Mouse (Mus musculus) CH12.LX (cell line): Measurements from ENCODE around the gene Scd2. TPM values are rescaled to one million over a fixed set of nuclear protein-coding genes. Genes with fewer than 3 reads are reported as not detected.

Experiments
- DNase-seq: peaks from one replicate; pipeline ENCODE4 v3.0.0-alpha.2; 2013; ENCODE audit errors: extremely low read depth
- H3K27ac ChIP-seq: 2 replicates; pipeline ENCODE4 v1.5.1; 2012; ENCODE audit warnings: low read depth, mild to moderate bottlenecking, control low read depth, moderate library complexity; ENCODE audit not compliant: insufficient read depth
- H3K27me3 ChIP-seq: replicated peaks from 2 replicates; pipeline ENCODE3; 2012; ENCODE audit warnings: inconsistent platforms
- H3K36me3 ChIP-seq, 2 experiments: replicated peaks in 1 of 2; 2 replicates each; pipeline versions ENCODE3 to v1.6.1; 2012; ENCODE audit warnings: inconsistent platforms in 1 of 2, low read length in 1 of 2, mild to moderate bottlenecking in 1 of 2, mixed read lengths in 1 of 2, moderate library complexity in 1 of 2; ENCODE audit not compliant: control insufficient read depth in 1 of 2, insufficient read depth in 1 of 2
- H3K4me1 ChIP-seq, 2 experiments: 2 replicates each; pipeline ENCODE4 v1.6.1; 2012; ENCODE audit warnings: inconsistent platforms in 1 of 2, moderate library complexity in 1 of 2; ENCODE audit not compliant: insufficient read depth in 2 of 2, control insufficient read depth in 1 of 2
- H3K4me2 ChIP-seq: 2 replicates; pipeline ENCODE4 v1.6.1; 2012; ENCODE audit warnings: low read depth, mild to moderate bottlenecking, control low read depth; ENCODE audit not compliant: poor library complexity, insufficient read depth, severe bottlenecking
- H3K4me3 ChIP-seq, 3 experiments: fragments of 150-350 bp in 1 of 3; sonication (generic) in 1 of 3; replicated peaks in 1 of 3; 2 replicates each; pipeline versions ENCODE3 to v1.5.1; 2011 to 2012; ENCODE audit warnings: low read depth in 2 of 3, low read length in 2 of 3, mild to moderate bottlenecking in 2 of 3, moderate library complexity in 2 of 3, control low read depth in 1 of 3, improper control_type of control experiment in 1 of 3, inconsistent platforms in 1 of 3, mixed read lengths in 1 of 3; ENCODE audit not compliant: poor library complexity in 1 of 3
- H3K79me2 ChIP-seq: replicated peaks from 2 replicates; pipeline ENCODE4 v1.6.1; 2012; ENCODE audit warnings: mild to moderate bottlenecking, moderate library complexity; ENCODE audit not compliant: control insufficient read depth, poor library complexity, insufficient read depth, severe bottlenecking; ENCODE audit errors: extremely low read depth
- H3K9ac ChIP-seq: 2 replicates; pipeline ENCODE4 v1.6.1; 2012; ENCODE audit warnings: low read depth, mild to moderate bottlenecking, control low read depth, moderate library complexity; ENCODE audit not compliant: insufficient read depth
- H3K9me3 ChIP-seq: replicated peaks from 2 replicates; pipeline ENCODE3; 2012; ENCODE audit warnings: low read length, inconsistent platforms, mixed read lengths
- CTCF ChIP-seq, 2 experiments: IDR thresholded peaks in 1 of 2; conservative IDR thresholded peaks in 1 of 2; 2 replicates each; pipeline ENCODE4 v1.5.1; 2011 to 2012; ENCODE audit warnings: low read depth in 2 of 2, low read length in 2 of 2, improper control_type of control experiment in 1 of 2, inconsistent platforms in 1 of 2, mild to moderate bottlenecking in 1 of 2, moderate library complexity in 1 of 2
- ETS1 ChIP-seq: conservative IDR thresholded peaks from 2 replicates; pipeline ENCODE4 v1.6.1; 2012; ENCODE audit warnings: low read depth, mild to moderate bottlenecking, inconsistent platforms, low read length, improper control_type of control experiment, moderate library complexity
- GABPA ChIP-seq: IDR thresholded peaks from 2 replicates; pipeline ENCODE4 v1.6.1; 2012; ENCODE audit warnings: low read depth, low read length, improper control_type of control experiment, inconsistent platforms; ENCODE audit not compliant: insufficient replicate concordance
- MEF2A ChIP-seq: IDR thresholded peaks from 2 replicates; pipeline ENCODE4 v1.6.1; 2014; ENCODE audit warnings: low read depth, mild to moderate bottlenecking, inconsistent platforms, low read length, improper control_type of control experiment, borderline replicate concordance
- MYC ChIP-seq: IDR thresholded peaks from 2 replicates; pipeline ENCODE4 v1.6.1; 2011; ENCODE audit warnings: low read depth, mild to moderate bottlenecking, improper control_type of control experiment, low read length
- RAD21 ChIP-seq: IDR thresholded peaks from 2 replicates; pipeline ENCODE4 v1.6.1; 2011; ENCODE audit warnings: low read depth, mild to moderate bottlenecking, low read length, improper control_type of control experiment, moderate library complexity
- RCOR1 ChIP-seq: conservative IDR thresholded peaks from 2 replicates; pipeline ENCODE4 v1.6.1; 2012; ENCODE audit warnings: low read depth, mild to moderate bottlenecking, inconsistent platforms, low read length, improper control_type of control experiment
- SMC3 ChIP-seq: IDR thresholded peaks from 2 replicates; pipeline ENCODE4 v1.6.1; 2011; ENCODE audit warnings: low read depth, low read length, improper control_type of control experiment
- TBP ChIP-seq: conservative IDR thresholded peaks from 2 replicates; pipeline ENCODE4 v1.6.1; 2011; ENCODE audit warnings: low read depth, low read length, improper control_type of control experiment
- ZC3H11A ChIP-seq: IDR thresholded peaks from 2 replicates; pipeline ENCODE4 v1.6.1; 2012; ENCODE audit warnings: low read depth, mild to moderate bottlenecking, inconsistent platforms, low read length, improper control_type of control experiment
- dilution Hi-C: fragments of 300-500 bp; cut with MboI; formaldehyde crosslinking; loops from 2 replicates; pipeline ENCODE4 v1.14.3; 2020; ENCODE audit warnings: low sequenced_read_pairs; ENCODE audit not compliant: extremely low pct_unique_long_range_greater_than_20kb, extremely low pct_ligation_motif_present
- in situ Hi-C: fragments of 300-500 bp; cut with MboI; formaldehyde crosslinking; loops from 3 replicates; pipeline ENCODE4 v1.14.3; 2019; ENCODE audit warnings: low sequenced_read_pairs, low pct_ligation_motif_present, low pct_unique_long_range_greater_than_20kb, mixed read lengths
- polyA plus RNA-seq: library from polyadenylated mRNA; unstranded; fragments of >175 nt; gene quantifications from 2 replicates; pipeline ENCODE4 v1.2.1, GENCODE M21; 2012; ENCODE audit warnings: low read depth; ENCODE audit not compliant: insufficient read length
- total RNA-seq, 2 experiments: library from RNA; depleted of rRNA; stranded (reverse); fragments of 300-350 nt in 1 of 2; fragments of >200 nt in 1 of 2; gene quantifications; 2 replicates each; pipeline ENCODE4 v1.2.3; 2012 to 2014

Gene Scd2
- total and polyA plus RNA-seq, 3 experiments, result 205 to 408 (median 212) TPM

DNA sequence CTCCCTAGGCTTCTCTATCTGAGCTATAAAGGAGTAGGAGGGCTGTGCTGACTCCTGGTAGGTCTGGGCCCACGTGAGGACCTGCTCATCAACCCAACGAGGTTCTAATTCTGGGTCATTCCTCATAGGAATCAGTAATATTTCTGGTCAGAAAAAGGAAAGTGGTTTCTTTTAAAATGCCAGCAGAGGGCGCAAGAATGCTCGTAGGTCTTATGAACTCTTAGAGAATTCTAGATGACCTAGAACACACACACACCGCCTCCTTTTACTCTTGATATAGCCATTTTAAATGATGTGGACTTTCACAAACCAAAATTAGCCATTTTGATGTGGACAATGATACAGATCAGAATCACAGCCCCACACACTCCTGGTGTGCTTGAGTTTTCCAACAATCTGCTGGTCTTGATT is 47.7 kb upstream of the Scd2 start:
- H3K4me1 ChIP-seq, result peaks cover 11 to 49% of the 10 kb centered on the region in 2 experiments
- DNase-seq, result peak; percentile 79
- H3K4me3 ChIP-seq, result no peak overlapping the region
- no peak overlapping the region for H3K27ac ChIP-seq
- TF ChIP-seq ETS1, result no peak
- TF ChIP-seq RAD21, result peak; percentile 77
- TF ChIP-seq MEF2A, result peak; percentile 36; the same call in 1 of the 2 replicates
- TF ChIP-seq ZC3H11A, result peak; percentile 69; the same call in 1 of the 2 replicates
- TF ChIP-seq CTCF (conservative IDR thresholded peaks at IDR 0.05 in 1 of 2, IDR thresholded peaks at IDR 0.05 in 1 of 2; ENCODE audit: low read depth in 2 of 2, low read length in 2 of 2), result peak; percentile 35 to 89
- peak; percentile 92 for TF ChIP-seq SMC3
- peak overlapping the region; percentile 60; the same call in 1 of the 2 replicates for H3K4me2 ChIP-seq
- dilution Hi-C loops, result no loop called here
- no peaks in the 10 kb centered on the region for H3K27me3 ChIP-seq
- in situ Hi-C loops, result loop anchor here (5.0 kb wide), 1 partner anchor 52 kb away; no protein-coding TSS in a partner anchor
- no peaks in the 10 kb centered on the region for H3K79me2 ChIP-seq
- no peak overlapping the region for H3K9ac ChIP-seq
- no peaks in the 10 kb centered on the region for H3K36me3 ChIP-seq
- no peaks in the 10 kb centered on the region for H3K9me3 ChIP-seq

GRCm38 (mm10) chr19:44246341-44246911 is 47.0 kb upstream of the Scd2 start:
- dilution Hi-C loops (no loop called here), in situ Hi-C loops (loop anchor here (5.0 kb wide), 1 partner anchor 51 kb away; no protein-coding TSS in a partner anchor)
- peaks cover 11 to 52% of the 10 kb centered on the region in 2 experiments for H3K4me1 ChIP-seq
- H3K4me3 ChIP-seq, result no peak overlapping the region
- no peaks in the 10 kb centered on the region for H3K9me3 ChIP-seq
- no peak overlapping the region for H3K9ac ChIP-seq
- H3K4me2 ChIP-seq, result peak overlapping the region; percentile 19; the same call in 1 of the 2 replicates
- H3K27me3 ChIP-seq, result no peaks in the 10 kb centered on the region
- no peaks in the 10 kb centered on the region for H3K79me2 ChIP-seq
- no peak for TF ChIP-seq GABPA
- 0 out of 2 replicates have a peak, but pooled peaks have one; percentile 7 for TF ChIP-seq MYC
- TF ChIP-seq, all 38 proteins: peak for 1
- H3K36me3 ChIP-seq, result no peaks in the 10 kb centered on the region
- H3K27ac ChIP-seq, result no peak overlapping the region
- no peak for DNase-seq

DNA sequence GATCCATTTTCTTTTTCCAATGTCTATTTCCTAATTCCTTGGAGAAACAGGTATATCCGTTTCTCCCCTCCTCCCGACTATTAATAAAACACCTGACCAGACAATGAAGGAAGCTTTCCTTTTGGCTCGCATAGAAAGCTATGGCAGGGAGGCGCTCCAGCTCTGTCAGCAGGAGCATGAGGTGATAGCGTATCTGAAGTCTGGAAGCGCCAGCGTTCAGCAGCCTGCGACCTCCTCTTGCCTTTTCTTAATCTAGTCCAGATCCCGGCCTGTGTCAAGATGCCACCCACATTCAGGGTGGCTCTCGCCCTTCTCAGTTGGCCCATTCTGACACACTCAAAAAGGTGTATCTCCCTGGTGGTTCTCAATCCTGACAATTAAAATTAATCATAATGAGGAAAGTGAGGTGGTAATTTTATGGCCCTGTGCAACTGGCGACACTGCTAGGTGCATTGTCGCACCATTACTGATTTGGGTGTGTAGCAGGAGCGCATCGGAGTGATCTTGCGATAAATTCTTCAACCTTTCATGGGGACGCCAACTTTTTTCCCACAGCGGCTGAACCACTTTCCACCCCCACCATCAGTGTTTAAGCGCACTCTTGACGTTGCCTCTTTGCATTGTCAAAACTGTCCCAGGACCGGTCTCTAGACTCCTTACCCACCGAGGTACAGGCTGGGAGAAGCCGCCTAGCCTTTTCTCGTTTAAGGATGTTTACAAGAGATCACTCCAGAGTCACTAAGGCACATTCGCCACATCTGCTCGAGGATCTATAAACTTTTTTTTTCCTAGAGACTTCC is 46.0 kb upstream of the Scd2 start:
- H3K27me3 ChIP-seq, result no peaks in the 10 kb centered on the region
- peak overlapping the region; percentile 58 for H3K4me2 ChIP-seq
- dilution Hi-C loops, result no loop called here
- peaks cover 14 to 61% of the 10 kb centered on the region in 2 experiments for H3K4me1 ChIP-seq
- H3K9ac ChIP-seq, result peak overlapping the region; percentile 51
- peak overlapping the region; percentile 60 for H3K27ac ChIP-seq
- H3K36me3 ChIP-seq, result no peaks in the 10 kb centered on the region
- DNase-seq, result no peak
- TF ChIP-seq RAD21 (peak; percentile 7), TBP (0 out of 2 replicates have a peak, but pooled peaks have one; percentile 20), CTCF (conservative IDR thresholded peaks at IDR 0.05 in 1 of 2, IDR thresholded peaks at IDR 0.05 in 1 of 2; ENCODE audit: low read depth in 2 of 2, low read length in 2 of 2) (0 out of 4 replicates have a peak, but pooled peaks of 1 of the 2 experiments have one; percentile 7), RCOR1 (no peak)
- no peaks in the 10 kb centered on the region for H3K79me2 ChIP-seq
- no peaks in the 10 kb centered on the region for H3K9me3 ChIP-seq
- H3K4me3 ChIP-seq, result peak overlapping the region; percentile 42 to 56 (median 44)
- in situ Hi-C loops, result loop anchor here (5.0 kb wide), 1 partner anchor 50 kb away; no protein-coding TSS in a partner anchor
